ENCODE assay signal across 26 mouse cellular contexts in genomic region chr7:111919961-111920360, GRCm38 (mm10).
"Had no signal": no experiment of that assay in that cellular context is flagged by ENCODE, and none has a peak within 500 bp of the region (broad histone marks: within the 10 kb centered on the region; RNA-seq: fewer than 3 reads in every experiment).

No protein-coding gene starts in this region.

- H3K36me3 ChIP-seq: limb, embryonic 10.5 days; limb, embryonic 12.5 days; limb, embryonic 13.5 days; limb, embryonic 15.5 days; liver, embryonic 12.5 days; liver, embryonic 13.5 days; liver, embryonic 15.5 days; lung, embryonic 15.5 days; midbrain, embryonic 10.5 days; midbrain, embryonic 12.5 days; midbrain, embryonic 13.5 days; midbrain, embryonic 15.5 days had no signal

- H3K4me1 ChIP-seq: limb, embryonic 10.5 days; limb, embryonic 12.5 days; limb, embryonic 13.5 days; limb, embryonic 15.5 days; liver, embryonic 12.5 days; liver, embryonic 13.5 days; liver, embryonic 15.5 days; lung, embryonic 15.5 days; megakaryocyte, embryonic 14.5 days; midbrain, embryonic 10.5 days; midbrain, embryonic 12.5 days; midbrain, embryonic 13.5 days; midbrain, embryonic 15.5 days had no signal

- H3K4me3 ChIP-seq: limb, embryonic 10.5 days; limb, embryonic 12.5 days; limb, embryonic 13.5 days; limb, embryonic 15.5 days; liver, embryonic 12.5 days; liver, embryonic 13.5 days; liver, embryonic 15.5 days; lung, embryonic 15.5 days; midbrain, embryonic 10.5 days; midbrain, embryonic 12.5 days; midbrain, embryonic 13.5 days; midbrain, embryonic 15.5 days; myocyte had no signal

- H3K27me3 ChIP-seq: limb, embryonic 12.5 days; limb, embryonic 13.5 days; limb, embryonic 15.5 days; liver, embryonic 12.5 days; liver, embryonic 13.5 days; liver, embryonic 15.5 days; lung, embryonic 15.5 days; megakaryocyte, embryonic 14.5 days; midbrain, embryonic 12.5 days; midbrain, embryonic 13.5 days; midbrain, embryonic 15.5 days had no signal

- DNase-seq: left cerebral cortex, postnatal 4 days; liver; liver, embryonic 13.5 days; liver, postnatal 0 days; lung, adult 18-20 months; lung, adult 2 months; lung, postnatal 10 days; lung, postnatal 14 days; lung, postnatal 36 days; lung, postnatal 4 days; midbrain, embryonic 14.5 days had no signal

- H3K9me3 ChIP-seq: limb, embryonic 10.5 days; limb, embryonic 12.5 days; limb, embryonic 13.5 days; limb, embryonic 15.5 days; liver, embryonic 12.5 days; liver, embryonic 13.5 days; liver, embryonic 15.5 days; lung, embryonic 15.5 days; megakaryocyte, embryonic 14.5 days; midbrain, embryonic 10.5 days; midbrain, embryonic 12.5 days; midbrain, embryonic 13.5 days; midbrain, embryonic 15.5 days had no signal

- H3K27ac ChIP-seq: limb, embryonic 10.5 days; limb, embryonic 12.5 days; limb, embryonic 13.5 days; limb, embryonic 15.5 days; liver, embryonic 12.5 days; liver, embryonic 13.5 days; liver, embryonic 14.5 days; liver, embryonic 15.5 days; lung, embryonic 15.5 days; macrophage; midbrain, embryonic 10.5 days; midbrain, embryonic 12.5 days; midbrain, embryonic 13.5 days; midbrain, embryonic 15.5 days had no signal
